Mouse (Mus musculus): ENCODE results near the gene Hist1h2bc. TPM values are rescaled to one million over a fixed set of nuclear protein-coding genes. Genes with fewer than 3 reads are reported as not detected.
"Not testable (repeated sequence)": the region's sequence is repeated elsewhere in the genome, so short reads cannot be mapped to it uniquely, and the experiment has no call there.

Gene Hist1h2bc
- total RNA-seq, 2 experiments from 2014 or later: 48.8 to 56.9 TPM

DNA sequence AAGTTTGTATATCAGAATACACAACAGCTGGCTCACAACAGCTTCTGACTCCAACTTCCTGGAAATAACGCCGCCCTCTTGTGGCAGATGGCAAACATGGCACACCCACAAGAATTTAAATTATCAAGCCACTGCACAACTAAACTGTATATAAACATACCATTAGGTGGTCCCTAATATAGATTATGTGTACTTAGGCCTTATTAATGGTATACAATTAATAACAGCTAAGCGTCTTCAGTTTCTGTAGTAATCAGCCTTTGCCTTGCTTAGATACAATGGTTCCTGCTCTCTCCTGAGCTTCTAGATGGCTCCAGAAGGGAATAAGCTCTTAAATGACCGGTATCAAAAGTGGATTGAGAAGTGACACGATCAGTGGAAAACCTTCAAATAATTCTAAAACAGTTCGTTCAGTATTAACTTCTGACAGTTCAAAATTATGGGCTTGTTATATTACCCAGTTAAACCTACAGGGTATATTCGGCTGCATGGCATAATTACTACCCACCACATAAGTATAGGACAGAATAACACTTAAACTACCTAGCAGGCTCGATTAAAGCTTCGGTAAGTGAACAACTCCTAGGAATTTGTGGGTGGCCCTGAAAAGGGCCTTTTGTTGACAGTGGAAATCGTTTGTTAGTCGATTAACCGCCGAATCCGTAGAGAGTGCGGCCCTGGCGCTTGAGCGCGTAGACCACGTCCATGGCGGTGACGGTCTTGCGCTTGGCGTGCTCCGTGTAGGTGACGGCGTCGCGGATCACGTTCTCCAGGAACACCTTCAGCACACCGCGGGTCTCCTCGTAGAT is 13.7 kb downstream of the Hist1h2bc start:
- DNase-seq: peak; percentile 57 to 68
- intact Hi-C loops (cut with DNase I): loop anchor here (5.0 kb wide), 3 partner anchors 75 to 155 kb away; partner anchors contain the start of genes Hist1h1e, Hist1h2be, Hist1h2bh and Hist1h3f

DNA sequence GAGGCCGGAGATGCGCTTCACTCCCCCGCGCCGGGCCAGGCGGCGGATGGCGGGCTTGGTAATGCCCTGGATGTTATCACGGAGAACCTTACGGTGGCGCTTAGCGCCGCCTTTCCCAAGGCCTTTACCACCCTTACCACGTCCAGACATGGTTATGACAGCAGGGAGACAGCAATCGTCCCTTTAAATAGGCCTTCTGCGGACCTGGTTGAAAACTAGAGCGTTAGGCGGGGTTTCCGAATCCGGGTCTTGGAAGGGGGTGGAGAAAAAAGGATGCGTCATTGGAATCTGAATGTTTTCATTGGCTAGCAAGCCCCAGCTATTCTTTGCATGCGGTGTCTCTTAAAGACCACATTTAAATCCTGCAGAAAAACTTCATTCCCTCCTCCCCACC is 14.3 kb downstream of the Hist1h2bc start, which contains the start of gene Hist1h4c:
Hist1h4c (minus strand) TSS at position 155 of the 394 bp plus-strand sequence.
- intact Hi-C loops (cut with DNase I): loop anchor here (5.0 kb wide), 3 partner anchors 76 to 156 kb away; partner anchors contain the start of genes Hist1h1e, Hist1h2be, Hist1h2bh and Hist1h3f
- peak; percentile 96 to 100 for DNase-seq

DNA sequence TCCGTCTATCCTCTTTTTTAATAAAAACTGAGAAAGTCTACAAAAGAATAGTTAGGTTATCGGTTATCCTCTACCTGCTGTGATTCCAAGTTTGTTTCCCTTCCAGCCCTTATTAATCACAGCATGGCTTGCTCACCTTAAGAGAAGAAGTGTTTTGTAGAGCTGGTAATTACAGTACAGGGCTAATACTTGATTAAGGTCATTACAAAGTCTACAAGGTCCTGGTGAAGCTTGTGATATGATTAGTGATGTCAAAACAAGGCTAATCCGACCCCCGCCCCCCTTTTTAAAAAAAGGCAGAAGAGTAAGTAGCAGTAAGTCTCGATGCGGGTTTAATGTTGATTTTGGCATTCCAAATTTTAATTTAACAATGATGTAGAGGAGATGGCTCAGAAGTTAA is 15.0 kb downstream of the Hist1h2bc start:
- intact Hi-C loops (cut with DNase I): loop anchor here (5.0 kb wide), 3 partner anchors 77 to 157 kb away; partner anchors contain the start of genes Hist1h1e, Hist1h2be, Hist1h2bh and Hist1h3f
- DNase-seq: no peak

- DNase-seq: no peak
Observed at GRCm38 (mm10) chr13:23699767-23700166, 15.8 kb downstream of the Hist1h2bc start.

DNA sequence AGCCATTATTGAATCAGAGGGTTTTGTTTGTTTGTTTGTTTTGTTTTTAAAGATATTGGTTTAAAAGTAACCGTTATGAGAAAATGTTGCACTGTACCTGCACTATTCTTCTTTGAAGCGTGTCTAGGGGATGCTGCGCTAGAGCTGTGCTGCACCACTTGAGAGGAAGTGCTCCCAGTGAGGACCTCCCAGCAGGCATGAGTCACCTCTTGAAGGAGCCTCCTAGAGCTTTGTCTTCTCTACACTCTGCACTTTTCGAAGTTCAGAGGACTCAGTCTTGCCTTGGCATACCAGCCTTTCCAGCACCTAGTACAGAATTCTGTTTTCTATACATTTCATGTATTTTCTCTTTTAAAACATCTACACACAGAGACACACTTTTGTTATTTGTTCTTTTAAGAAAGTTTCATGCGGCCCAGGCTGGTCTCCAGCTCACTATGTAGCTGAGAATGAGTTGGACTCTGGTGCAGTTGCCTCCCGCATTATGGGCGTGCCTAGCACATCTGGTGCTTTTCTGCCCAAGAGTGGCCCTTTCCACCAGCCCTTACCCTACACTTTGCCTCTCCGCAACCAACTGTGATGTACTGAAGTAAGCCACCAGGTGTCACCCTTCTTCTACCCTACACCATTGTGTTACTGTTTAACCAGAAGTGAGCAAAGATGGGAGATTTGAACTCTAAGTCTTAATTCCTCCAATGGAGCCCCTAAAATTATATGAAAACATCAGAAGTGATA is 17.0 kb downstream of the Hist1h2bc start:
- peak; percentile 59 to 80 for DNase-seq
- intact Hi-C loops (cut with DNase I): loop anchor here (1.0 kb wide), 1 partner anchor 31 kb away; no protein-coding TSS in a partner anchor

More at GRCm38 (mm10) chr13:23699767-23700166, 15.8 kb downstream of the Hist1h2bc start:
- intact Hi-C loops (cut with DNase I): loop anchor here (5.0 kb wide), 3 partner anchors 77 to 157 kb away; partner anchors contain the start of genes Hist1h1e, Hist1h2be, Hist1h2bh and Hist1h3f

DNA sequence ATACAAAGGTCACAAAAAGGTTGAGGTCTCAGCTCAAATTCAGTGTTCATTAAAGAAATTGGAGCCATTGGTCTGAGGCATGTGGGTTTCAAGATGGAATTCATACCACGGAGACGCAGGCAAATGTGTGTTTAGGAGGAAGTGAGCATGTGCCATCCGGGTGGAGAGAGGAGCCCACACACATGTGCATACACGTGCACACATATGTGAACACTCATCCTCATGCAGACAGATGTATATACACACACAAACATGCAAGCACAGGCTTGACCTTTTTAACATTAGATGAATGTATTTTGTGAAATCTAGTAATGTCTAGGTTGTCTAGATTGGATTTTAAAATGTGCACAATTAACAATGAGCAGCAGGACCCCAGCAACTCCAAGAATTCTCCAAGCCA is 18.2 kb downstream of the Hist1h2bc start:
- no peak for DNase-seq
- intact Hi-C loops (cut with DNase I): no loop called here

- DNase-seq; intact Hi-C loops (cut with DNase I): not testable (repeated sequence)
Observed at GRCm38 (mm10) chr13:23702801-23703200, 18.8 kb downstream of the Hist1h2bc start.

DNA sequence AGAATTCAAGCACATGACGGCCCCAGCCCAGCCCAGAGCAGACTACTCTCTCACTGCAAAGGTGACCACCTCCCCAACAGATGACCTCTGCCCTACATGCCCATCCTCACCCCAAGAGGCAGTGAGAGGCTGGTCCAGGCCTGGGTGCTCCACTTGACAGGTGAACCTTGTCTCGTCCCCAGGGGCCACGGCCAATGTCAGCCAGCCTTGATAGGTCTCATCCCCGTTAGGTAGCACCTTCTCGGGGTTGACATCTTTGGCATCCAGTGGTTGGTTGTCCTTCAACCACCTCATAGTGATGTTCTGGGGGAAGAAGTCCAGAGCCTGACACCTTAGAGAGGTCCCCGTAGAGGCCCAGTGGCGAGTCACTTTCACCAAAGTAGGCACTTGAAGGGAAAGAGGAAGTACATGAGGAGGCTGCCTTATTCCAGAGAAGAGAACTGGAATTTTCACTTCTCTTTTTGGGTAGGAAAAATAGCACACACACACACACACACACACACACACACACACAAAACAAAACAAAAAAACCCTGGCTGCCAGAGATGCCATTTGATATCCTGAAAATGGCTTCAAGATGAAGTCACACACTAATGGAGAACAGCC is 21.9 kb downstream of the Hist1h2bc start:
- intact Hi-C loops (cut with DNase I): no loop called here
- DNase-seq: no peak

DNA sequence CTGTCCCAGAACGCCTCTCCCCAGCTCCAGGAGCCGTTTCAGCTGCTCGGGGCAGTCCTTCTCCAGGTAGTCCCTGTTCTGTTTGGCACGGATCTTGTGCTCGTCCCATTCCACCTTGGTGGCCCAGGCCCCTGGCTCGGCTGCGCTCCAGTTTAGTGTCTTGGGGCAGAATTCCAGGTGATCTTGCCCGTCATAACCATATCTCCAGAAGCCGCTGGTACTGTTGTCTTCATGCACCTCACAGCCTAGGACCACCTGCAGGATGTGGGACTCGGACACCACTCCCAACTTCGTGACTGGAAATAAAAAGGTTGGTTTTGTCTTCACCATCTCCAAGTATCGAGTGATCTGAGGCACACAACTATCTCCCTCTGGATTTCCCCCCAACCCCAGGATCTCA is 22.8 kb downstream of the Hist1h2bc start:
- intact Hi-C loops (cut with DNase I): no loop called here
- no peak for DNase-seq

DNA sequence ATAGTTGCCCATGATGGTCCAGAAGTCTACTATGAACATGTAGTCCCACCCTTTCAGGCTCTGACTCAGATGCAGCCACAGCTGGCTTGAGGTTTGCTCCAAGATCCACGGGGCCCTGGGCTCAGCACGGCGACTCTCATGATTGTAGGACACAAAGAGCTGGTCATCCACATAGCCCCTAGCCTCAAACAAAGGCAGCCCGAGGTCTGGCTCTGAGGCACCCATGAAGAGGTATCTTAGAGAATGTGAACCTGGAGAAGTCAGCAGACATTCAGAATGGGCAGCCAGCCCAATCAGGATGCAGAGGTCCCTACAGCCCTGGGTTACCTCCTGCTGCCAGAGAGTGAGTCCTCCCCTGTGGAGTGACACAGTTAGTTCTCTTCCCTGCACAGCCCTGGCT is 24.0 kb downstream of the Hist1h2bc start:
- intact Hi-C loops (cut with DNase I): no loop called here
- no peak for DNase-seq

- no peak for DNase-seq
- intact Hi-C loops (cut with DNase I): no loop called here
Observed at GRCm38 (mm10) chr13:23708654-23709053, 24.7 kb downstream of the Hist1h2bc start.

- intact Hi-C loops (cut with DNase I): no loop called here
- peak in 1 of 2 experiments; percentile 29 for DNase-seq
Observed at GRCm38 (mm10) chr13:23709714-23710373, 25.8 kb downstream of the Hist1h2bc start.

GRCm38 (mm10) chr13:23710374-23711089 is 26.5 kb downstream of the Hist1h2bc start, which contains the start of gene Hfe:
TSS of gene Hfe (minus strand) at chr13:23710854.
- intact Hi-C loops (cut with DNase I): no loop called here
- peak; percentile 57 to 65 for DNase-seq

- no peak for DNase-seq
Observed at GRCm38 (mm10) chr13:23716261-23717042, 32.5 kb downstream of the Hist1h2bc start.

GRCm38 (mm10) chr13:23717176-23717575 is 33.2 kb downstream of the Hist1h2bc start:
- DNase-seq: no peak
- intact Hi-C loops (cut with DNase I): no loop called here

More at GRCm38 (mm10) chr13:23716261-23717042, 32.5 kb downstream of the Hist1h2bc start:
- intact Hi-C loops (cut with DNase I): no loop called here

DNA sequence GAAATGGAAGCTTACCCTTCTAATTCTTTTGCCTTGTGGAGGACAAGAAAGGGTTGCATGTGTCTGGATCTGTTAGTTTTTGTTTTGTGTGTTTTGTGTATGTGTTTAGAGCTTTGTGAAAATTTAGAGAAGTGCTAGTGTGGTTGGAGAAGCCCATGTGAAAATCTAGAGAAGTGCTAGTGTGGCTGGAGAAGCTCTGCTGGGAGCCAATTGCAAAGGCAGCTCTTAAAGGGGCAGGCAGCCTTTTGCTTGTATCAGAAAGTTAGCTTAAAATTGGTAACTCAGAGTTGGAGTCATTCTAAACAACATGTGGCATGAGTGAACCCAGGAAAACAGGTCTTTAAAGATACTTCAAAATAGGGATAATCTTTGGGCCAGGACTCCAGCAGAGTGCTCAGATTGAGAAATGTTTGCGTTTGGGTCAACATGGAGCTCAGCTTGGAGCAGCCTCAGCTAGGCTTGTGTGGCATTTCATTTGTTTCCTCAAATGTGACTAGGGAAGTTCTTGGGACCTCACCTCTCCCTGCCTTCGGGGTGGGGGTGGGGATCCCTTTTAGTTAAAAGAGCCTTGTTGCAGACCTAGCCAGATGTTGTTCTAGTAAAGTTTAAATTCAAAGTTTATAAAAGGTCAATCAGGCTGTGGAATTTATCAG is 33.7 kb downstream of the Hist1h2bc start:
- intact Hi-C loops (cut with DNase I); DNase-seq: not testable (repeated sequence)

DNA sequence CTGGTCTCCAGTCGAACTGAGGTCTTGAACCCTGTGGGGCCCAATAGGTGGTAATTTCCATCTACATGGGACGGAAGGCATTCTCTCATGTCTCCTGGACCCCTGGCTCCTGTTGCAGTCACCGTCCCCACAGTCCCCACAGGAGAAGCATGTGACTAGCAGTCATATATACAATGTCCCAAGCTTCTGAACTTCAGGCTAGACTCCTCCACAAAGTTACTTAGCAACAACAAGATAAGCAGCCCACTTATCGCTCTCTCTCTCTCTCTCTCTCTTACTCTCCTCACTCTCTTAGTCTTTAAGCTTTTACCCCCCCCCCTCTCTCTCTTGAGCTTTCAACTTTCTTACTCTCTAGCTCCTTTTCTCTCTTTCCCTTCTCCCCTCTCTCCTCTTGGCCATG is 40.2 kb downstream of the Hist1h2bc start:
- DNase-seq: no peak

GRCm38 (mm10) chr13:23725213-23725612 is 41.2 kb downstream of the Hist1h2bc start:
- intact Hi-C loops (cut with DNase I): no loop called here

More for the DNA sequence above, 40.2 kb downstream of the Hist1h2bc start:
- intact Hi-C loops (cut with DNase I): no loop called here

More at GRCm38 (mm10) chr13:23725213-23725612, 41.2 kb downstream of the Hist1h2bc start:
- DNase-seq: no peak

Measured in heart, postnatal 14 days (tissue).